Mouse (Mus musculus): ENCODE results near the gene Zfp846. TPM values are rescaled to one million over a fixed set of nuclear protein-coding genes. Genes with fewer than 3 reads are reported as not detected.
A peak's percentile ranks its signal among the peaks of the same experiment; 100 is the strongest.
"Not testable (repeated sequence)": the region's sequence is repeated elsewhere in the genome, so short reads cannot be mapped to it uniquely, and the experiment has no call there.

The Zfp846 gene
- polyA plus RNA-seq, 1 experiment from 2014 or later: 43.4 TPM

- H3K4me3 ChIP-seq (ENCODE audit: low read length); ATAC-seq; H3K9me3 ChIP-seq (ENCODE audit: control insufficient read depth, low read length); H3K4me1 ChIP-seq (ENCODE audit: control insufficient read depth, insufficient read depth, low read depth, low read length); H3K9ac ChIP-seq (ENCODE audit: low read depth, low read length); H3K27me3 ChIP-seq (replicated peaks; ENCODE audit: control insufficient read depth, insufficient read depth, low read length); H3K4me2 ChIP-seq (ENCODE audit: low read length); H3K27ac ChIP-seq (ENCODE audit: low read depth, low read length); H3K36me3 ChIP-seq (ENCODE audit: control insufficient read depth, insufficient read depth, low read length): not testable (repeated sequence)
- WGBS: 80% methylated on average over 3 of the region's 3 CpGs
Measured at GRCm38 (mm10) chr9:20565326-20566030, 15.6 kb upstream of the Zfp846 start.

GRCm38 (mm10) chr9:20571060-20571459 is 10.0 kb upstream of the Zfp846 start:
- peaks cover 4% of the 10 kb centered on the region for H3K27me3 ChIP-seq (replicated peaks; ENCODE audit: control insufficient read depth, insufficient read depth, low read length)
- H3K4me3 ChIP-seq (ENCODE audit: low read length): no peak overlapping the region
- no peak overlapping the region for H3K27ac ChIP-seq (ENCODE audit: low read depth, low read length)
- no peaks in the 10 kb centered on the region for H3K9me3 ChIP-seq (ENCODE audit: control insufficient read depth, low read length)
- no peak for ATAC-seq
- no peak overlapping the region for H3K9ac ChIP-seq (ENCODE audit: low read depth, low read length)
- no peaks in the 10 kb centered on the region for H3K36me3 ChIP-seq (ENCODE audit: control insufficient read depth, insufficient read depth, low read length)
- H3K4me1 ChIP-seq (ENCODE audit: control insufficient read depth, insufficient read depth, low read depth, low read length): no peaks in the 10 kb centered on the region
- H3K4me2 ChIP-seq (ENCODE audit: low read length): no peak overlapping the region

DNA sequence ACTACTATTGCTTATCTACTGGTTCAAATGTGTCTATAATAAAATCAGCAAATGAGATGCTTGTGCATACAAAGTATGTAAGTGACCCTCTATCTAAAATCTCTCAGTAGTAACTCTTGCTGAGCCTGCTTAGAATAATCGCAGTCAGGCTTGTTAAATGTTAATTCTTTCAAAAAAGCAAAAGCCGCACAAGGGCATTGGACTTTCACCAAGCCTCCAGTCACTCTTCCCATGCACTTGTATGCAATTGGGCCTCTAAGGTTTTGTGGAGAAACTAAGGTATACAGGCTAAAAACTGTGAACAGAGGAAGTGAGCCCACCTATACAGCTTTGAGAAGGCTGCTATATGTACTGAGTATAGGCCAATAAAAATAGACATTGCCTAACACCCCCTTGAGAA is 4.5 kb upstream of the Zfp846 start:
- H3K9me3 ChIP-seq (ENCODE audit: control insufficient read depth, low read length): no peaks in the 10 kb centered on the region
- no peaks in the 10 kb centered on the region for H3K36me3 ChIP-seq (ENCODE audit: control insufficient read depth, insufficient read depth, low read length)
- H3K27me3 ChIP-seq (replicated peaks; ENCODE audit: control insufficient read depth, insufficient read depth, low read length): peaks cover 19% of the 10 kb centered on the region
- no peak overlapping the region for H3K9ac ChIP-seq (ENCODE audit: low read depth, low read length)
- no peak for ATAC-seq
- 78% methylated on average over 2 of the region's 2 CpGs for WGBS
- H3K27ac ChIP-seq (ENCODE audit: low read depth, low read length): no peak overlapping the region
- H3K4me2 ChIP-seq (ENCODE audit: low read length): no peak overlapping the region
- no peaks in the 10 kb centered on the region for H3K4me1 ChIP-seq (ENCODE audit: control insufficient read depth, insufficient read depth, low read depth, low read length)
- H3K4me3 ChIP-seq (ENCODE audit: low read length): no peak overlapping the region

DNA sequence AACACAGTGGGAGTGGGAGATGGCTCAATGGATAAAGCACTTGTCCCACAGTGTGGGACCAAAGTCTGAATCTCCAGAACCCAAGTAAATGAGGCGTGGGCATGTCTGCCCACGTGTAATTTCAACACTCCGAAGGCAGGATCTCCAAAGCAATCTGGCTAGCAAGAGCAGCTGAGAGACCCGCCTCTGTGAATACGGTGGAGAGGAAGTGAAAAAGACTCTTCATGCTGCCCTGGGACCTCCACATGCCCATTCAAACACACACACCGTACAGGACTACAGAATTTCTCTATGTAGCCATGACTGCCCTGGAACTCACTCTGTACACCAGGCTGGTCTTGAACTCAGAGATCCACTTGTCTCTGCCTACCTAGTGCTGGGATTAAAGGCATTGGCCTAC is 20.2 kb downstream of the Zfp846 start:
- 80% methylated on average over 6 of the region's 6 CpGs for WGBS
- Histone ChIP-seq H3K9ac (ENCODE audit: low read depth, low read length) (no peak overlapping the region), H3K27ac (ENCODE audit: low read depth, low read length) (no peak overlapping the region), H3K4me1 (ENCODE audit: control insufficient read depth, insufficient read depth, low read depth, low read length) (peaks cover 1% of the 10 kb centered on the region; the same call in 1 of the 2 replicates), H3K36me3 (ENCODE audit: control insufficient read depth, insufficient read depth, low read length) (peaks cover 12% of the 10 kb centered on the region; the same call in 1 of the 2 replicates), H3K9me3 (ENCODE audit: control insufficient read depth, low read length) (no peaks in the 10 kb centered on the region), H3K4me3 (ENCODE audit: low read length) (no peak overlapping the region), H3K4me2 (ENCODE audit: low read length) (no peak overlapping the region), H3K27me3 (replicated peaks; ENCODE audit: control insufficient read depth, insufficient read depth, low read length) (no peaks in the 10 kb centered on the region)
- no peak for ATAC-seq

- Histone ChIP-seq H3K4me1 (ENCODE audit: control insufficient read depth, insufficient read depth, low read depth, low read length) (peaks cover 6% of the 10 kb centered on the region), H3K9me3 (ENCODE audit: control insufficient read depth, low read length) (no peaks in the 10 kb centered on the region), H3K36me3 (ENCODE audit: control insufficient read depth, insufficient read depth, low read length) (peaks cover 9% of the 10 kb centered on the region; the same call in 1 of the 2 replicates), H3K27me3 (replicated peaks; ENCODE audit: control insufficient read depth, insufficient read depth, low read length) (no peaks in the 10 kb centered on the region), H3K4me2 (ENCODE audit: low read length) (peak overlapping the region; percentile 66), H3K4me3 (ENCODE audit: low read length) (no peak overlapping the region), H3K27ac (ENCODE audit: low read depth, low read length) (no peak overlapping the region), H3K9ac (ENCODE audit: low read depth, low read length) (no peak overlapping the region)
- ATAC-seq: no peak
- 100% methylated on average over 1 of the region's 1 CpGs for WGBS
Measured at GRCm38 (mm10) chr9:20606269-20606668, 25.2 kb downstream of the Zfp846 start.

DNA sequence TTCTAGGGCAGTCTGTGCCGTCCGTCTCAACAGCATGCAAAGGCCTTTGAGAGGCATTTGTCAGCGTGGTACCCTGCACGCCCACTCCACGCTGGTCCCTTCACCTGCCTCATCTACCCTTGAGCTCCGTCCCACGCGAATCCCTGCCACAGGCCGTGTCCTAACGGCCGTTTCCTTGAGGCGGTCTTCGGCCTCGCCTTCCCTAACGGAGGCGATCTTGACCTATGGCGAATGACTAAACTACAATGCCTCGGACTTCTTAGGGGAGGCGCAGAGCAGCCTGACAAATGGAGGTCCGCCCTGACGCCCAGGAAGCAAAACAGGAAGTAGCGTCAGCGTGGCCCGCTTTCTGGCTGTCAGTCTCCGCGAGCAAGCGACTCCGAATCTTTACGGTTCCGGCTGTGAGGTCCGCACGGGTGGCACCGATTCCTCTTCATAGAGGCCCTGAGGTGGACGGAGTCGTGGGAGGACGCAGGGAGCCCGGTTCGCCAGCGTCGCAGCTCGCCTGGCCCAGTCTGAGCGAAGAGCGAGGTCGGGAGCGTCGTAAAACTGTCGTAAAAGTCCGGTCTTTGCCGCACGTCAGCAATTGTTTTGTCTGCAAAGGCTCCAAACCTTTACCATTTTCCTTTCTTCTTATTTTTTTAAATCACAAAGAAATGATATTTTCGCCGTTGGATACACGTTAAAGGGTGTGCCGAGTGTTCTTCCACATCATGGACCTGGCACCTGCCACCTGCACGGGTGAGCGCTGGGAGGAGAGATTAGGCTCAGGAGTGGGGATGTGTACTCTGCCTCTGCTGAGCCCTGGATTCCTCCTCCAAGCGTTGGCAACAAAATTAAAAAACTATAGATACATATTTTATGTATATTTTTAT is 26.2 kb downstream of the Zfp846 start:
- H3K9ac ChIP-seq (ENCODE audit: low read depth, low read length): peak overlapping the region; percentile 83
- under 1% methylated on average over 57 of the region's 57 CpGs for WGBS
- no peaks in the 10 kb centered on the region for H3K9me3 ChIP-seq (ENCODE audit: control insufficient read depth, low read length)
- peak overlapping the region; percentile 96 for H3K27ac ChIP-seq (ENCODE audit: low read depth, low read length)
- H3K27me3 ChIP-seq (replicated peaks; ENCODE audit: control insufficient read depth, insufficient read depth, low read length): no peaks in the 10 kb centered on the region
- peaks cover 9% of the 10 kb centered on the region; the same call in 1 of the 2 replicates for H3K36me3 ChIP-seq (ENCODE audit: control insufficient read depth, insufficient read depth, low read length)
- peaks cover 6% of the 10 kb centered on the region for H3K4me1 ChIP-seq (ENCODE audit: control insufficient read depth, insufficient read depth, low read depth, low read length)
- H3K4me3 ChIP-seq (ENCODE audit: low read length): peak overlapping the region; percentile 61
- peak; percentile 91 for ATAC-seq
- peak overlapping the region; percentile 66 for H3K4me2 ChIP-seq (ENCODE audit: low read length)

GRCm38 (mm10) chr9:20609831-20610464 is 28.9 kb downstream of the Zfp846 start:
- ATAC-seq: no peak
- H3K4me1 ChIP-seq (ENCODE audit: control insufficient read depth, insufficient read depth, low read depth, low read length): peaks cover 6% of the 10 kb centered on the region
- no peak overlapping the region for H3K9ac ChIP-seq (ENCODE audit: low read depth, low read length)
- WGBS: 88% methylated on average over 5 of the region's 5 CpGs
- H3K4me2 ChIP-seq (ENCODE audit: low read length): no peak overlapping the region
- no peak overlapping the region for H3K4me3 ChIP-seq (ENCODE audit: low read length)
- no peaks in the 10 kb centered on the region for H3K9me3 ChIP-seq (ENCODE audit: control insufficient read depth, low read length)
- H3K27ac ChIP-seq (ENCODE audit: low read depth, low read length): no peak overlapping the region
- peaks cover 6% of the 10 kb centered on the region; the same call in 1 of the 2 replicates for H3K36me3 ChIP-seq (ENCODE audit: control insufficient read depth, insufficient read depth, low read length)
- H3K27me3 ChIP-seq (replicated peaks; ENCODE audit: control insufficient read depth, insufficient read depth, low read length): no peaks in the 10 kb centered on the region

DNA sequence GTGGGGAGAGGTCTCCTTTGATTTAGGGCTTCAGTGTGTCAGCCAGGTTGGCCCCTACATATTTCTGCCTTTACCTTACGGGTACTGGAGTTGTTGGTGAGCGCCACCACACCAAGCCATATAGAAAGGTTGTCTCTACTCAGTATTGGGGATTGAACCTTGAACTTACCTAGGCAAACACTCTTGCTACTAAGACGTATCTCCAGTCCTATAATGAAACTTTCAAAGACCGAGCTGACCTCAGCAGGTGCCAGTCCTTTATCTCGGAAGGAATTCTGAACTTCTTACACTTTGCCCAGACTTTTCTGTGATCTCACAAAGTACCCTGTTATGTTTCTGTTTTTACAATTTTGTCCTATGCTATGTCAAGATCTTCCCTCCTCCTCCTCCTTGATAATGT is 30.9 kb downstream of the Zfp846 start:
- Histone ChIP-seq H3K9ac (ENCODE audit: low read depth, low read length) (no peak overlapping the region), H3K4me1 (ENCODE audit: control insufficient read depth, insufficient read depth, low read depth, low read length) (no peaks in the 10 kb centered on the region), H3K27me3 (replicated peaks; ENCODE audit: control insufficient read depth, insufficient read depth, low read length) (no peaks in the 10 kb centered on the region), H3K27ac (ENCODE audit: low read depth, low read length) (no peak overlapping the region), H3K4me3 (ENCODE audit: low read length) (no peak overlapping the region), H3K9me3 (ENCODE audit: control insufficient read depth, low read length) (no peaks in the 10 kb centered on the region), H3K4me2 (ENCODE audit: low read length) (no peak overlapping the region), H3K36me3 (ENCODE audit: control insufficient read depth, insufficient read depth, low read length) (peaks cover 6% of the 10 kb centered on the region; the same call in 1 of the 2 replicates)
- 80% methylated on average over 5 of the region's 5 CpGs for WGBS
- ATAC-seq: no peak

DNA sequence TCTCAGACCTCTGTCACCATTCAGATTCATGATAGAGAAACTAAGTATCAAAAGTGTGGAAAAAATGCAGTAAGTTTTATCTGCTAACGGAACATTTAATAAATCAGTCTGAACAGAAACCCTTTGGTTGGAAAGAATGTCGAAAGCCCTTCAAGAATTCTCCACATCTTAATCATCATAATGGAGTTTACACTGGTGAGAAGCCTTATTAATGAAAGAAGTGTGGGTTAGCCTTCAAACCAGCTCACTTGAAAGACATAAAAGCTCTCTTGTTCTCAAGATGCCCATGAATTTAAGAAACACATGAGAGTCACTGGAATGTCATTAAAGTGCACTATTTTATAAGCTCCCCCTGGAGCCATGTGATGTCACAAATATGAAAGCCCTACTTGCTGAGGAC is 35.6 kb downstream of the Zfp846 start:
- H3K27me3 ChIP-seq (replicated peaks; ENCODE audit: control insufficient read depth, insufficient read depth, low read length): no peaks in the 10 kb centered on the region
- H3K27ac ChIP-seq (ENCODE audit: low read depth, low read length): no peak overlapping the region
- no peaks in the 10 kb centered on the region for H3K4me1 ChIP-seq (ENCODE audit: control insufficient read depth, insufficient read depth, low read depth, low read length)
- no peaks in the 10 kb centered on the region for H3K9me3 ChIP-seq (ENCODE audit: control insufficient read depth, low read length)
- no peaks in the 10 kb centered on the region; the same call in 1 of the 2 replicates for H3K36me3 ChIP-seq (ENCODE audit: control insufficient read depth, insufficient read depth, low read length)
- ATAC-seq: no peak
- 98% methylated on average over 2 of the region's 2 CpGs for WGBS
- H3K9ac ChIP-seq (ENCODE audit: low read depth, low read length): no peak overlapping the region
- H3K4me3 ChIP-seq (ENCODE audit: low read length): no peak overlapping the region
- no peak overlapping the region for H3K4me2 ChIP-seq (ENCODE audit: low read length)
